Mouse (Mus musculus): ENCODE results near the gene Zfp385b.

The Zfp385b gene

GRCm38 (mm10) chr2:77703080-77703479 lies 116.4 kb downstream of the Zfp385b start:
- DNase-seq (ENCODE audit: low read depth): no peak

- no peak for DNase-seq (ENCODE audit: low read depth)
Observed at GRCm38 (mm10) chr2:77691174-77691573, 128.3 kb downstream of the Zfp385b start.

GRCm38 (mm10) chr2:77690316-77690715 lies 129.1 kb downstream of the Zfp385b start:
- DNase-seq (ENCODE audit: low read depth): no peak

GRCm38 (mm10) chr2:77688651-77689050 lies 130.8 kb downstream of the Zfp385b start:
- no peak for DNase-seq (ENCODE audit: low read depth)

- no peak for DNase-seq (ENCODE audit: low read depth)
Observed at GRCm38 (mm10) chr2:77684088-77684487, 135.4 kb downstream of the Zfp385b start.

- DNase-seq (ENCODE audit: low read depth): no peak
Observed at GRCm38 (mm10) chr2:77682205-77682604, 137.2 kb downstream of the Zfp385b start.

GRCm38 (mm10) chr2:77681741-77682140 lies 137.7 kb downstream of the Zfp385b start:
- DNase-seq (ENCODE audit: low read depth): no peak

GRCm38 (mm10) chr2:77673770-77674169 lies 145.7 kb downstream of the Zfp385b start:
- no peak for DNase-seq (ENCODE audit: low read depth)

GRCm38 (mm10) chr2:77672215-77672905 lies 147.1 kb downstream of the Zfp385b start:
- DNase-seq (ENCODE audit: low read depth): no peak

GRCm38 (mm10) chr2:77662171-77662570 lies 157.3 kb downstream of the Zfp385b start:
- no peak for DNase-seq (ENCODE audit: low read depth)

- no peak for DNase-seq (ENCODE audit: low read depth)
Observed at GRCm38 (mm10) chr2:77653686-77654085, 165.8 kb downstream of the Zfp385b start.

GRCm38 (mm10) chr2:77641521-77642170 lies 177.8 kb downstream of the Zfp385b start:
- DNase-seq (ENCODE audit: low read depth): no peak

GRCm38 (mm10) chr2:77639993-77640392 lies 179.4 kb downstream of the Zfp385b start:
- DNase-seq (ENCODE audit: low read depth): no peak

- no peak for DNase-seq (ENCODE audit: low read depth)
Observed at GRCm38 (mm10) chr2:77631606-77632005, 187.8 kb downstream of the Zfp385b start.

- no peak for DNase-seq (ENCODE audit: low read depth)
Observed at GRCm38 (mm10) chr2:77627622-77628231, 191.7 kb downstream of the Zfp385b start.

- DNase-seq (ENCODE audit: low read depth): no peak
Observed at GRCm38 (mm10) chr2:77618686-77619085, 200.8 kb downstream of the Zfp385b start.

- no peak for DNase-seq (ENCODE audit: low read depth)
Observed at GRCm38 (mm10) chr2:77610303-77610991, 209.0 kb downstream of the Zfp385b start.

- DNase-seq (ENCODE audit: low read depth): no peak
Observed at GRCm38 (mm10) chr2:77609452-77609851, 210.0 kb downstream of the Zfp385b start.

- DNase-seq (ENCODE audit: low read depth): no peak
Observed at GRCm38 (mm10) chr2:77608666-77609065, 210.8 kb downstream of the Zfp385b start.

GRCm38 (mm10) chr2:77593461-77593860 lies 226.0 kb downstream of the Zfp385b start:
- no peak for DNase-seq (ENCODE audit: low read depth)

GRCm38 (mm10) chr2:77592525-77592924 lies 226.9 kb downstream of the Zfp385b start:
- no peak for DNase-seq (ENCODE audit: low read depth)

- no peak for DNase-seq (ENCODE audit: low read depth)
Observed at GRCm38 (mm10) chr2:77589205-77589901, 230.1 kb downstream of the Zfp385b start.
